Mouse (Mus musculus): ENCODE data around the gene Cyld. TPM values are rescaled to one million over a fixed set of nuclear protein-coding genes. Genes with fewer than 3 reads are reported as not detected.
"Not testable (repeated sequence)": the region's sequence is repeated elsewhere in the genome, so short reads cannot be mapped to it uniquely, and the experiment has no call there.

Gene Cyld
- polyA plus RNA-seq (2012; rRNA removed), result 26.9 and 31.0 TPM in 2 replicates

DNA sequence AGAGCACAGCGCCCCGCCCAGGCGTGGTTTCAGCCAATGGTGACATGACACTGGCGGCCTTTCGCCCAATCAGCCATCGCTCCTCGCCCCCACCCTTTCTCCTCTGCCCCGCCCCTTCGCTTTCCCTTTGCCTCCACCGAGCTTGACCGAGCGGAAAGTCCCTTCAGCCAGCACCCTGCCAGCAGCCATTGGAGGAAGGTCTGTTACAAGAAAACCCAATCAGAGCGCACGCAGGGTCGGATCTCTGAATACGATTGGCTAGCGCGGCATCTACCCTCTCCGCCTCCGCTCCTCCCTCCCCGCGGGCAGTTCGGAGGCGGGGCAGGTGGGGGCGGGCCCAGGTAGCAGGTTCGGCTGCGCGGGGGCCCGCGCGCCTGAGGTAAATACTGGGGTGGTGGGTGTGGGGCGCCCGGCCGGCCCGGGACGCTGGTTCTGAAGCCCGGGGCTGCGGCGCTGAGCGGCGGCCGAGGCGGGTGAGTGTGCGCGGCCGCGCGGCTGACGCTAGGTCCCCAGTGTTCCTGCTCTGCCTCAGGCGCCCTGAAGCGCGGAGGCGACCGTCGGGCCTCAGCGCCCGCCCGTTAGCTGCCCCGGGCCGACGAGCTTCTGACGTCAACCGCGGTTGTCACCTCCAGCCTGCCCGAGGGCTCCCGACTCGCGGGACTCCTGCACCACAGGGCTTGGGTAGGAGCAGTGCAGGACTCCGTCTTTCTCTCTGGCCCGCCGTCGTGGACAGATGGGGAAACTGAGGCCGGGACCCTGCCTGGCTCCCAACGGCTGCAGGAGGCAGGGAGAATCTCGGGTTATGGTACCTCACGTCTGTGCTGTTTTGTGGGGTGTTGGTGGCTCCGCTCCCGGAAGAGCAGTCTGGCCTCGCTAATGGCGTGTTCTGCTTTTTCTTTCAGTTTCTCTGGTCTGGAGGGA is at the start of gene Cyld:
Gene Cyld (plus strand): TSS at position 308 of the 921 bp plus-strand sequence.
- H3K4me3 ChIP-seq (ENCODE audit: insufficient read depth, low read length), result peak within 1 kb of the TSS; percentile 86
- TF ChIP-seq CTCF (IDR thresholded peaks at IDR 0.05; ENCODE audit: extremely low read depth, insufficient read depth, low read length) (no peak), POLR2A (IDR thresholded peaks at IDR 0.05; ENCODE audit: extremely low read depth, insufficient read depth, low read length) (0 out of 2 replicates have a peak, but pooled peaks have one; percentile 15)
- no peaks in the 10 kb centered on the region; the same call in 1 of the 2 replicates for H3K4me1 ChIP-seq (ENCODE audit: control insufficient read depth, insufficient read depth, low read length)
- H3K27ac ChIP-seq (ENCODE audit: insufficient read depth, low read length), result peak within 1 kb of the TSS; percentile 94

DNA sequence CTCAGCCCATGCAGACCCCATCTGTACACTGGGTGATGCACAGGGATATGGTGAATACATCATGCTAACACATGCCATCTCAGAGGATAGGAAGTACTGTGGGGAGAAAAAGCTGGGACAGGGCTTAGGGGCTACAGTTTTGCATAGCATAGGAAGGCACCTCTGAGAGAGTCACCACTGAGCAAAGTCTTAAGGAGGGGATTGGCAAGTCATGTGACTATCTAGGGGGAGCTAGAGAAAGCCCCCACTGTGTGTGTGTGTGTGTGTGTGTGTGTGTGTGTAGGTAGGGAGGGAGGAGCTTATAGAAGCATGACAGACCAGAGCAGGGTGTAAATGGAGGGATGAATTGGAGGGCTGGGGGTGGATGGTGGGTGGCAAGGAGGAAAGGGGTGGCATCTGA is 48.5 kb upstream of the Cyld start:
- no peak overlapping the region for H3K27ac ChIP-seq (ENCODE audit: insufficient read depth, low read length)
- TF ChIP-seq CTCF (IDR thresholded peaks at IDR 0.05; ENCODE audit: extremely low read depth, insufficient read depth, low read length), result no peak

DNA sequence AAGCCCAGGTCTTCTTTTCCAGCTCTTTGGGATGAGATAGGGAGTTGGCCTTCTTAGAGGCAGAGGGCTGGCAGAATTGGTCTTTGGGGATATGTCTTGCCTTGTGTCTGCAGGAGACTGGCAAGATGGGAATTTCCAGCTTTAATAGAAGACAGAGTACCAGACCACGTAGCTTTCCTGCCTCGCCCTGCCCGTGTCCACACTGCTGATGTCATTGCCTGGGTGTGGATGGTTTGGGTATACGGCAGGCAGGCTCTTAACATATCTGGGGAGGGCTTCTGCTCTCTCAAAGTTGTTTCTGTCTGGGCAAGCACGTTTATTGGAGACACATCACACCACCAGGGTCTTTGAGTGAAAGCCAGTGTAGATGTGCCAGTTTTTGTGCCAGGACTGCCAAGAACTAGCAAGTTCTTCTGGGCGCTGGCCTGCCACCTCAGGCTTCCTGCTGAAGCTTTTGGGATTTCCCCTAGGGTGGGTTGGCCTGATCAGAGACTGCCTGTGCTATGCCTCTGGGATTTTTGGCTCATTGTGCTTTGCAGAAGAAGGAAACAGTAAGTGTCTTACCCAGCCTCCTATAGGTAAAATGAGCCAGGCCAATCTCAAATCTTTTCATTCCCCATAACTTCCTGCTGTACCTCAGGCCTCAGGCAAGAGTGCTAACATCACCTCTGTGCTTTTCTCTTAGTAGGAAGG is 46.7 kb upstream of the Cyld start:
- Histone ChIP-seq H3K4me1 (ENCODE audit: control insufficient read depth, insufficient read depth, low read length) (no peaks in the 10 kb centered on the region), H3K27ac (ENCODE audit: insufficient read depth, low read length) (no peak overlapping the region), H3K4me3 (ENCODE audit: insufficient read depth, low read length) (no peak overlapping the region)
- no peak for TF ChIP-seq POLR2A (IDR thresholded peaks at IDR 0.05; ENCODE audit: extremely low read depth, insufficient read depth, low read length)
- no peak for TF ChIP-seq CTCF (IDR thresholded peaks at IDR 0.05; ENCODE audit: extremely low read depth, insufficient read depth, low read length)

More for the DNA sequence above, 48.5 kb upstream of the Cyld start:
- Histone ChIP-seq H3K4me3 (ENCODE audit: insufficient read depth, low read length) (no peak overlapping the region), H3K4me1 (ENCODE audit: control insufficient read depth, insufficient read depth, low read length) (no peaks in the 10 kb centered on the region)

DNA sequence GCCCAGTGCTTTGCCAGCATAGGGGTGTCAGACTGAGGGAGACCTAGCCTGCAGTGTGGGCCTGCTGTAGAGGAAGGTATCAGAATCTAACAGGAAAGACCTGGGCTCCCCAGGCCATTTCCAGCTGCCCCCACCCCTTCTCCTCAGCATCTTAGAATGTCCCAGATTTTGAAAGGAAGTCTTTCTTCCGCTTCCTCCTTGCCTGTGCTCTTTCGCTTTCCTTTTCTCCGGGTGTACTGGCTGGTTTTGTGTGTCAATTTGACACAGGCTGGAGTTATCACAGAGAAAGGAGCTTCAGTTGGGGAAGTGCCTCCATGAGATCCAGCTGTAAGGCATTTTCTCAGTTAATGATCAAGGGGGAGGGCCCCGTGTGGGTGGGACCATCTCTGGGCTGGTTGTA is 45.7 kb upstream of the Cyld start:
- not testable (repeated sequence) for H3K4me3 ChIP-seq (ENCODE audit: insufficient read depth, low read length); H3K27ac ChIP-seq (ENCODE audit: insufficient read depth, low read length); H3K4me1 ChIP-seq (ENCODE audit: control insufficient read depth, insufficient read depth, low read length)

DNA sequence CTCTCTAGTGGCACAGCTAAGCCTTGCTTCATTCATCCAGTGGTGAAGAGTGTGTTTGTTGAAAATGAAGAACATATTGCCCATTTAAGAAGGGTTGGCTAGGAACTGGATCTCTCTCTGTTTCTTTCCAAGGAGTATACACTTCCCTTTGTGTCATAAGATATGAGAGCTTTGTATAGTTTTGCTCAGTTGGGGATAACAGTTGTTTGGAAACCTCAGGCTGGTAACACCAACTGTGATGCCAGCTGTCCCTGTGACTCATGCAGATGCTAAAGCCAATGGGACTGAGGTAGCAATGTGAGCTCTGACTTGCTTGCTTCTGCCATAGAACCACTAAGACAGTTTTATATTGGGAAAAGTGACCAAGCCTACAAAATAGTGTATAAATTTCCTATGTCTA is 41.5 kb upstream of the Cyld start:
- Histone ChIP-seq H3K4me1 (ENCODE audit: control insufficient read depth, insufficient read depth, low read length) (no peaks in the 10 kb centered on the region), H3K27ac (ENCODE audit: insufficient read depth, low read length) (no peak overlapping the region), H3K4me3 (ENCODE audit: insufficient read depth, low read length) (no peak overlapping the region)
- no peak for TF ChIP-seq CTCF (IDR thresholded peaks at IDR 0.05; ENCODE audit: extremely low read depth, insufficient read depth, low read length)
- no peak for TF ChIP-seq POLR2A (IDR thresholded peaks at IDR 0.05; ENCODE audit: extremely low read depth, insufficient read depth, low read length)

DNA sequence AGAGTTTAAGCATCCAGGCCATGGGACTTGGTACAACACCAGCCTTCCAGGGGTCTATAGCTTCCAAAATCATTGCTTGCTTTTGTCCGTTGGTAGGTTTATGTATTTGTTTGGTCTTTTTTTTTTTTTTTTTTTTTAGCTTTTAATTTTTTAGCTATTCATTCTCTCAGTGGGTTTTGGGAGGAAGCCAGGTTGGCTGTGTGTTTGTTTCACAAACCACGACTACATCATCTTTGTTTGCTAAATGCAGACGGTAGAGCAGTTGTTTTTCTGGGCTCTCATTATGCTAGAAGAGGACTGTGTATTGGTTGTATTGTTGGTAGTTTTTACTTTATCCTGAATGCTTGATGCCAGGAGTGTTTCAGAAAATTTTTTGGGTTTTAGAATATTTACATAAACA is 37.0 kb upstream of the Cyld start:
- Histone ChIP-seq H3K4me1 (ENCODE audit: control insufficient read depth, insufficient read depth, low read length) (no peaks in the 10 kb centered on the region), H3K27ac (ENCODE audit: insufficient read depth, low read length) (no peak overlapping the region), H3K4me3 (ENCODE audit: insufficient read depth, low read length) (no peak overlapping the region)
- no peak for TF ChIP-seq CTCF (IDR thresholded peaks at IDR 0.05; ENCODE audit: extremely low read depth, insufficient read depth, low read length)

DNA sequence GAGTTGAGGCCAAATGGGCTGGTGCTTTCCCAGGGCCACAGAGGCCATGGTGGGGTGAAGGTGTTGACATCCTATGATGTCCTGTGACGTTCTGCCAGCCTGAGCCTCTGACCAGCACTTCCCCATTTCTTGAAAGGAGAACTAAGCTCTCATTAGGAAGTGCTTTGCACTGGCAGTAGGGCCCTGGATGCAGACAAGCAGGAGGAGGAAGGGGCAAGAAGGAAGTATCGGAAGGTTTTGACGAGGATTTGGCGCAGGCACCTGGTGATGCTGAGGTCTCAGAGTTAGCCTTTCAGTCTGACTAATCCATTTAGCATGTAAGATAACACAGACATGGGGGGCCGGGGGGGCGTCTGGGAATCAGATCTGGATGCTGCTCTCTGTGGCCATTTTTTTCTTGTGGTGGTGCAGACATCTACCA is 34.4 kb upstream of the Cyld start:
- Histone ChIP-seq H3K4me1 (ENCODE audit: control insufficient read depth, insufficient read depth, low read length) (no peaks in the 10 kb centered on the region), H3K4me3 (ENCODE audit: insufficient read depth, low read length) (no peak overlapping the region), H3K27ac (ENCODE audit: insufficient read depth, low read length) (no peak overlapping the region)
- no peak for TF ChIP-seq CTCF (IDR thresholded peaks at IDR 0.05; ENCODE audit: extremely low read depth, insufficient read depth, low read length)
- TF ChIP-seq POLR2A (IDR thresholded peaks at IDR 0.05; ENCODE audit: extremely low read depth, insufficient read depth, low read length), result no peak

DNA sequence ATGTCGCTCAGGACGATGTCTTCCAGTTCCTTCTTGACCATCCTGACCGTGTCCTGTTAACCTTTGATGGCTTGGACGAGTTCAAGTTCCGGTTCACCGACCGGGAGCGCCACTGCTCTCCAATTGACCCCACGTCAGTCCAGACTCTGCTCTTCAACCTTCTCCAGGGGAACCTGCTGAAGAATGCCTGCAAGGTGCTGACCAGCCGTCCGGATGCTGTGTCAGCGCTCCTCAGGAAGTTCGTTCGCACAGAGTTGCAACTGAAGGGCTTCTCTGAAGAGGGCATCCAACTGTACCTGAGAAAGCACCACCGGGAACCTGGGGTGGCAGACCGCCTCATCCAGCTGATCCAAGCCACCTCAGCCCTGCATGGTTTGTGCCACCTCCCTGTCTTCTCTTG is 32.7 kb upstream of the Cyld start:
- peaks cover 6% of the 10 kb centered on the region for H3K4me1 ChIP-seq (ENCODE audit: control insufficient read depth, insufficient read depth, low read length)
- no peak for TF ChIP-seq CTCF (IDR thresholded peaks at IDR 0.05; ENCODE audit: extremely low read depth, insufficient read depth, low read length)
- no peak for TF ChIP-seq POLR2A (IDR thresholded peaks at IDR 0.05; ENCODE audit: extremely low read depth, insufficient read depth, low read length)
- H3K27ac ChIP-seq (ENCODE audit: insufficient read depth, low read length), result no peak overlapping the region
- H3K4me3 ChIP-seq (ENCODE audit: insufficient read depth, low read length), result no peak overlapping the region

DNA sequence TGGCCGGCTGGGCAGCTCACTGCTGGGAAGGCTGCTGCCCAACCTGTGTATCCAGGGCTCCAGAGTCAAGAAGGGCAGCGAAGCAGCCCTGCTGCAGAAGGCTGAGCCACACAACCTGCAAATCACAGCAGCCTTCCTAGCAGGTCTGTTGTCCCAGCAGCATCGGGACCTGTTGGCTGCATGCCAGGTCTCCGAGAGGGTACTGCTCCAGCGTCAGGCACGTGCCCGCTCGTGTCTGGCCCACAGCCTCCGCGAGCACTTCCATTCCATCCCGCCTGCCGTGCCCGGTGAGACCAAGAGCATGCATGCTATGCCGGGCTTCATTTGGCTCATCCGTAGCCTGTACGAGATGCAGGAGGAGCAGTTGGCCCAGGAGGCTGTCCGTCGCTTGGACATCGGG is 31.9 kb upstream of the Cyld start:
- TF ChIP-seq POLR2A (IDR thresholded peaks at IDR 0.05; ENCODE audit: extremely low read depth, insufficient read depth, low read length), result no peak
- TF ChIP-seq CTCF (IDR thresholded peaks at IDR 0.05; ENCODE audit: extremely low read depth, insufficient read depth, low read length), result no peak
- Histone ChIP-seq H3K4me1 (ENCODE audit: control insufficient read depth, insufficient read depth, low read length) (peaks cover 6% of the 10 kb centered on the region), H3K4me3 (ENCODE audit: insufficient read depth, low read length) (no peak overlapping the region), H3K27ac (ENCODE audit: insufficient read depth, low read length) (no peak overlapping the region)

DNA sequence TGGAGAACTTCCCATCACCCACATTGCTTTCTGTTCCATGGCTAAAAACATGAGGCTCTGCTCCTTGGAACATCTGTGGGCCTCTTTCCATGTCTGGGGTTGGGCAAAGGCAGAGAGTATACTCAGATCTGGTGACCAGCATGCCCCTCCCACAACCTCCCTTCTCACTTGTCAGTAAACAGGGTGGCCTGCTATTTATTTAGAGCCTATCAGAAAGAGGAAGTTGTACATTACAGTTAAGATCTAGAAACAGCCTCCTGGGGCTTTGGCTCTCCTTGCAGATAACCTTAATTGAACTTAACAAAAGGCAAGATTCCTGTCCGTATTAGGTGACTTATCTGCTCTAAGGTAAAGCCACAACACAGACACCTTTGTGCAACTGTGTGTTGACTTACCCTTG is 30.4 kb upstream of the Cyld start:
- Histone ChIP-seq H3K27ac (ENCODE audit: insufficient read depth, low read length) (no peak overlapping the region), H3K4me1 (ENCODE audit: control insufficient read depth, insufficient read depth, low read length) (peaks cover 8% of the 10 kb centered on the region), H3K4me3 (ENCODE audit: insufficient read depth, low read length) (no peak overlapping the region)
- TF ChIP-seq POLR2A (IDR thresholded peaks at IDR 0.05; ENCODE audit: extremely low read depth, insufficient read depth, low read length) (no peak), CTCF (IDR thresholded peaks at IDR 0.05; ENCODE audit: extremely low read depth, insufficient read depth, low read length) (no peak)

All from cortical plate, adult 2 months (tissue).